Mouse (Mus musculus): ENCODE measurements around the gene Ets2.

Ets2 gene

DNA sequence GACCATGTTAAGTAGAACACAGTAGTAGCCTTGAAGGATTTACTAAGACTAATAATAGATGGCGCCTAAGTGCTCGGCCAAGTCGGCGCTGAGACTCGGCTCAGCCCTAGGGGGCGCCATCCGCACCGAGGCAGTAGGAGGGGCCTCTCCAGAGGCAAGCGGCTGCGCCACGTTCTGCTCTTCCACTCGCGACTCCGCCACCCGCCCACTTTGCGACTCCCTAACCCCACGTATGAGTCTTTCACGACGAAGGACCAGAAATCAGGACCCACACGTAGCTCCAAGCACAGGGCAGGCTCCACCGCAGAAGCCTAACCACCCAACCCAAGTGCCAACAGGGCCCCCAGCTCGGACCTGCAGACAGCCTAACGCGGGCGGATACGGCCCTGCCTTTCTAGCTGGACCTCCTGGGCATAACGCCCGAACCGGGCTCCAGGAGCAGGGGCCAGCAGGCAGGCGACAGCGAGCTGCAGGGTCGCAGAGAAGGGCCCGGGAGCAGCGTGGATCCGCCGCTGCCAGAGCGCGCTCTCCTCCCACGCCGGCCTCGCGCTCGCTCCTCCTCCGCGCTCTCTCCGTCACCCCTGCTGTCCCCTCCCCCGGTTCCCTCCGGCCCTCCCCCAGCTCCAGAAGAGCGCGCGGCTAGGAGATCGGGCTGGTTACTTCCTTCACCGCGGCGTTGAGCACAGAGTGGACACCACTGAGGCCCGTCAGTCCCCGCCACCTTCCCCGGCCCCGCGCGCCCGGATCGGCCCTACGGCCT lies at the start of gene Ets2:
Ets2 (plus strand) TSS at position 274 of the 760 bp plus-strand sequence.
- ATAC-seq (ENCODE audit: insufficient number of reproducible peaks, low FRiP score, low TSS enrichment) = peak; percentile 87

DNA sequence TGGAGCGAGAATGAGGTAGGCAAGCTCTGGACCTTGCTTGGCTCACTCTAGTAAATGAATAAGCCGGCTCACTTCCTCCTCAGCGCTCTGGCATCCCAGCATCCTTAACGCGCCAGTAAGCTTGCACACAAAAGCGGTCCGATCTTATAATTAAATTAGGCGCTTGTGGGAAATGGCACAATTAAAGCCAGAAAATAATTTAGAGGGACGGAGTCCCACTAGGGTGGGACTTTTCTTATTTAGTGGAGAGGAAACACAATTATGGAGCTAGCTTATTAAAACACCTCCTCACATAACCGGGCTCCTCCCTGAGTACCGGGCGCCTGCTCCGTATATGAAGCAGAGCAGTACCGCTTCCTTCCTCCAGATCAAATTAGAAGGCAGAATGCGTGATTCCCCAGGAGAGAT lies 47.7 kb upstream of the Ets2 start:
- ATAC-seq (ENCODE audit: insufficient number of reproducible peaks, low FRiP score, low TSS enrichment) = no peak; the same call in 1 of the 2 replicates

DNA sequence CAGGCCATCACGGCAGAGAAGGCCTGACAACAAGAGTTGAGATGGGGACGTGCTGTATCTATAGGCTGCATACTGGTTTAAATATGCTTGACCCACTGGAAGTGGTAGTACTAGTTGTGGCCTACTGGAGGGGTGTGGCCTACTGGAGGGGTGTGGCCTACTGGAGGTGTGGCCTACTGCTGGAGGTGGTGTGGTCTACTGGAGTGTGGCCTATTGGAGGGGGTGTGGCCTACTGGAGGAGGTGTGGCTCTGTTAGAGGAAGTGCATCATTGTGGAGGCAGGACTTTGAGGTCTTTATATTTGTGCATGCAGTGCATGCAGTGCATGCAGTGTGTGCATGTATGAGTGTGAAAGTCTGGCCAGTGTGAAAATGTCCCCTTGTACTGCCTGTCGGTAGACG lies 45.3 kb upstream of the Ets2 start:
- no peak for ATAC-seq (ENCODE audit: insufficient number of reproducible peaks, low FRiP score, low TSS enrichment)

DNA sequence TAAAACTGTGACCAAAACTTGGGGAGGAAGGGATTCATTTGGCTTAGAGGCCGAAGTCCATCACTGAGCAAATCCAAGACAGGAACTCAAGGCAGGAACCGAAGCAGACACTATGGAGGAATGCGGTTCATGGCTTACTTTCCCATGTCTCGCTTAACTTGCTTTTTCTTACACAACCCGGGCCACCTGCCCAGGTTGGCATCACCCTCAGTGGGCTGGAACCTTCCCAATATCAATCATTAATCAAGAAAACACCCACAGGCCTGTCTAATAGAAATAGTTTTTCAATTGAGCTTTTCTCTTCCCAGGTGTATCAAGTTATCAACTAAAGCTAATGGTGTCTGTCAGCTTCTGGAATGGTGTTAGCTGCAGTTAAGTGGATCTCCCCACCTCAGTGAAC lies 44.7 kb upstream of the Ets2 start:
- ATAC-seq (ENCODE audit: insufficient number of reproducible peaks, low FRiP score, low TSS enrichment) = no peak

DNA sequence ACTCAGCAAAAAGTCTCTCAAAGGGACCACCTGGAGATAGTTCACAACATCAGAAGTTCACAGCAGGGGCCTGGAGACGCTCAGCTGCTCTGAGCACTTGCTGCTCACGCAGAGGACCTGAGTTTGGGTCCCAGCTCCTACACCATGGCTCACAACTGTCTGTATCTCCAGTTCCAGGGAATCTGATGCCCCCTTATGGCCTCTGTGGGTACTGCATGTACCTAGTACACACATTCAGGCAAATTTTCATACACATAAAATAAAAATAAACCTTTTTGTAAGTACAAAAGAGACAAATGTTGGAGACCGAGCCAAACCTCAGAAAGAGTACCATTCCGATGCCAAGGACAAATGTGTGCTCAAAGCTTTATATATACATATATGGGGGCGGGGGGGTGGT lies 44.1 kb upstream of the Ets2 start:
- no peak for ATAC-seq (ENCODE audit: insufficient number of reproducible peaks, low FRiP score, low TSS enrichment)

DNA sequence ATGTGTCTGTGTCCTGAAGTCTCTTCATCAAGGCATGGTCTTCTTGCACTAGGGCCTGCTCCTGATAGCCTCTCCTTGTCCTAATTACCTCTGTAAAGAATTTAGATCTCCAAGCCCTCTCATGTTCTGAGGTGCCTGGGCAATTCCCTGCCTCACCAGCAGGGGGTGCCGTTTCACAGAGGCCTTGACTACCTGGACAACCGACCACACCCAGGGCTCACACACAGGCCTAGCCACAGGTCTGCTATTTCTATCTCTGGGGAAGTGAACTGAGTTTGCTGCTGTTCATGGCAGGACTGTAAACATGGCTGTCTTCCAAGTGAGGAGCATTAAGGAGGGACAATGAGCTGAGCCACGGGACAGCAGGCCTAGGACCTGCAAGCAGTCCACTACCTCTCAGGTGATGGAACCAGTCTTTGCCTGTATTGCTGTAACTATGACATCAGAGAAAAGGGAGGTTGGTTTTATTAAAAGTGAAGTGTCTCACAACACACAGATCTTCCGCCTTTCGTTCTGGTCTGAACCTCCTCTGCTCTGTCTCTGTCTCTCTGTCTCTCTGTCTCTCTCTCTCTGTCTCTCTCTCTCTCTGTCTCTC lies 42.9 kb upstream of the Ets2 start:
- no peak for ATAC-seq (ENCODE audit: insufficient number of reproducible peaks, low FRiP score, low TSS enrichment)

DNA sequence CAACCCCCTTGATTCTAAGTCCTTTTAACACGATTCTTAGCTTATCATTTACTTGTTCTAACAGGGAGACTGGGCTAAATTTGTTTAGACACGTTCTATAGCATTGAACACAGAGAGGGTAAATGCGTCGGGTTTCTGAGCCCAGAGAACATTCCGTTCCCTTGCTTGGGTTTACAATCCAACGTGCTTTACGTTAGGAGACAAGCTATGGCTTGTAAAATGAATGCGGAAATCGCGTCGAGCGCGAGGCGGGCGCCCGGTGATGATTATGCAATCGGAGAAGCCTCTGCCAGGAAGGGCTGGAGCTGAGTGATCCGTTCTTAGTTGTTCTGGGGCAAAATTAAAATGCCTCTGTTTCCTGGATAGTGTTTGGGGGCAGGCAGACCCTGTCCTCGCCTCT lies 42.4 kb upstream of the Ets2 start:
- no peak for ATAC-seq (ENCODE audit: insufficient number of reproducible peaks, low FRiP score, low TSS enrichment)

DNA sequence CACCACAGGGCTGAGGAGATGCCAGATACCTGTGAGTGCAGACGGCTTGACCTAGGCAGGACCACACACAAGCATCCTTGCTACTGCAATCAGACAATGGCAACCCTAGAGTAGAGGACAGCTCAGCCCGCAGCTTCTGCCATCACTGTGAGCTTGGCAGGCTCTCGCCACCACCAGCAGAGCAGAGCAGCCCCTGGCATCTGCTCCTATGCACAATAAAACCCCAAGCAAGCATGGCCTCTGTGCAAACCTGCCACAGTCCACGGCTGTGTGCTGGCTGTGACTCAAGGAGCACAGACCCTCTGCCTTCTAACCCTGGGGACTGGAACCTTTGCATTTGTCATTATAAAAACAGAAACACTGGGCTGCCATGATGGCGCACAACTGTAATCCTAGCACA lies 41.0 kb upstream of the Ets2 start:
- peak; percentile 74 for ATAC-seq (ENCODE audit: insufficient number of reproducible peaks, low FRiP score, low TSS enrichment)

DNA sequence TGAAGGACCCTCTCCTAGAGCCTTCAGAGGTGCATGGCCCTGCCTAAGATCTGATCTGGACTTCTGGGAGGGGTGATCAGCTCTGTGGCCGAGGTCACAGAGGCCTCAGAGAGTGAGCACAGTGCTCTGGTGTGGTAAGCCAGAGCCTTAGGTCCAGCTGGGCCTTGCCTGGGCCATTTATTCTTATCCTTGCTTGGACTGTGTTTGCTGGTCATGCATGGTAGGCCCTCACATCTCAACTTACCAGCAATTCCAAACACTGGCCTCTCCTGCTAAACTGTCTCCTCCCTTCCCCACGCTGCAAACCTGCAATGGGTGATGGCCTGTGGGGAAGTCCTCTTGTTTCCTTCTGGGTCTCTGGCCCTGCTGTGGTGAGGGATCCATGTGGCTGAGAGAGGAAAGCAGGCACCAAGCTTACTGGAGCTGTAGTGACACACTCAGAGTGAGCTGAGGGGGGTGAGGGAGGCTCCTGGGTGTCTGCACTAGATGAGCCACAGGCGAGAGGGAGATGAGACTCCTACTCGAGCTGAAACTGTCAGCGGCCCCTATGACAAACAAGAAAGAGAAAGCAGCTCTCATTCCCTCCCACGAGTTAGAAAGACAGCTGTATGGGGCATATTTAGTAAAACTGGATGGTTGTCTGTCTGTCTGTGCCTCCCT lies 36.3 kb upstream of the Ets2 start:
- ATAC-seq (ENCODE audit: insufficient number of reproducible peaks, low FRiP score, low TSS enrichment) = no peak

DNA sequence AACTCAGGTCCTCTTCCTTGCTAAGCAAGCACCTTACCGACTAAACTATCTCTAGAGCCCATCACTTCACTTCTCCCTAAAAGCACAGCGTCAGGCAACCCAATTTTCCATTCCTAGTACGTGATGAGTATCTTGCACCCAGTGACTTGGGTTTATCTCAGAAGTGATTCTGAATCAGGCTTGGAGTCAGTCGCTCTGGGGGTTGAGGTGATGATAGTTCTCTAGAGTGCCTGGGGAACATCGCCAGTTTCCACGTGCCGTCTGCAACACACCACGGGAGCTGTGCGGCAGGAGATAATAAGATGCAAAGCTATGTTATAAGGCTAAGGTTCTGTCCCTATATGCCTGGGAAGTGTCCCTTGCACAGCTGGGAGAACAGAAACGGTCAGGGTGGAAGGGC lies 35.6 kb upstream of the Ets2 start:
- ATAC-seq (ENCODE audit: insufficient number of reproducible peaks, low FRiP score, low TSS enrichment) = no peak

DNA sequence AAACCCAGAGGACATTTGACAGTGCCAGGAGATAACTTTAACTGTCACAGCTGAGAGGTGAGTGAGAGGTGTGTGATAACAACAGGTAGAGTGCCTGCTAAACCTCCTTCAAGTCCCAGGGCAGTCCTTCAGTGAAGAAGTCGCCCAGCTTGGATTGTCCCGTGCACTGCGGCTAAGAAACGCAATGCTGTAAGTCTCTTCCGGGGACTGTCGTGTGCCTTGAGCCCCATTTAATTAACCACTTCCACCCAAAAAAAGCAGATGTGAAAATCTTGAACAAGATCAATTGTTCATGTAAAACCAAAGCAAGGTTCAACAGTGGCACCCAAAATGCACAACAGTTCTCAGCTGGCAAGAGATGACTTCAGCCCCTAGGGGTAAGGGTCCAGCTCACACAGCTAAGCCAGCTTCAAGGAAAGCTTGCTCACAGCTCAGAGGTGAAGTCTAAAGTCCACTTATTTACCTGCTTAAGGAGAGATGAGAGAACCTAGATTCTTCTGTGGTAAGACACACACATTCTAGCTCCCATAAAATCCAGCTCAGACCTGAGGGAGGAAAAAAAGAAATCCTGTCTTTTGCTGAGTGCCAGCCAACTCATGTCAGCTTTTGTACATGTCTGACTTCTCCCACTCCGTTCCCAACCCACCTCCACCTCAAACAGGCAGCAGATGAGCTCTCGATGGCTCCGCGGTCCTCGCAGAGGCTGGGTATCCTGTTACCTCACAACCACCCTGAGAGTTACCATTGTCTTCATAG lies 34.3 kb upstream of the Ets2 start:
- ATAC-seq (ENCODE audit: insufficient number of reproducible peaks, low FRiP score, low TSS enrichment) = no peak

DNA sequence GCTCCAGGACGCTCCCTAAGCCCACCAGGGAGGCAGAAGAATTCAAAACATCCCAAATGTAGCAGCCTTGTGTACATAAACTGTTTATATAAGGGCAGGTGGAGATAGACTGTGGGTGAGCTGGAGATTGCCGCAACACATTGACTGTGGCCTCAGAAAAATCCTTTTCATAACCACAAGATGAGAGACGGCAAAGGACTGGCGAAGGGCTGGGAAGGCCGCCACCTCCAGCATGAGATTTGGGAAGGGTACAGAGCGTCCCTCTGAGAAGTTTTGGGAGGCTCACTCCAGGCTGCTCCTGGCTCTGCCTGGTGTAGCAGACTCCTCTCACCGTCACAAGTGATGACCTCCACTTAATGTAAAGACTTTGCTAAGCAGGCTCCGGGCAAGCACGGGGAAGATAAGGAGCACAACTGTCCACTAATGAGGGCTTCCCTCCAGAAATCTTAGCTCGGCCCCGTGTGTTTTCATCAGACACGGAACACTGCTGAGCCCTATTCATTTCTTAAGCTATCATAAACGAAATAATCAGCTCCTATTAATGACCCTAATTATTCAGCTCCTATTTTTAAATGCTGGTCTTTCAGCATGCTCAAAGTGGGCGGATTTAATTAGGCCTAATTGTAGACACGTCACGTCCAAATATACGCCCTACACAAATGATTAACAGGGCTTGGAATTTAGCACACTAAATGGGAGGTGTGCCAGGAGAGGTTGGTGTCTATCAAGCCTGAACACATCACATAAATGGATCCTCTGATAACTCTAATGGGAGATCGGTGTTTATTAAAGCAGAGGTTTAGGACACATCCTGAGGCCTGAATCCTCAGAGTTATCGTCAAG lies 33.5 kb upstream of the Ets2 start:
- ATAC-seq (ENCODE audit: insufficient number of reproducible peaks, low FRiP score, low TSS enrichment) = no peak

DNA sequence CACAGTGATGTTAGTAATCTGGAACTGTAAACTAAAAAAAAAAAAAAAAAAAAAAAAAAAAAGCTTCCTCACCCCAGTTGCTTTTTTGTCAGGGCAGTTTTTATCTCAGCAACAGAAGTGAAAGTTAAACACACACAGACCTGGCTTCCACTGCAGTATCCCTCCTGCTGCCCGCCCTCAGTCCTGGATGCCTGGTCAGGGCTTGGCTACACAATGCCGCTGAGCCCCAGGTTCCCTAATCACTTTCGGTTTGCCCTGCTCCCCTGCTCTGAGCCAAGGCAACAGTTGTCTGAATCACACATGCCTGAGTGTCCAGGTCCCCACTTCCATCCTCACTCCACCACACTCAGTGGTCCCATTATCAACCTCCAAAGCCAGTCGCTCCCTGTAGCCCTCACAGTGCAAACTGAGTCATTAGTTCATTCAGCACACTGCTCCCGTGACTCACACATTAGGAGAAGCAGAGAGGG lies 27.4 kb upstream of the Ets2 start:
- ATAC-seq (ENCODE audit: insufficient number of reproducible peaks, low FRiP score, low TSS enrichment) = no peak

DNA sequence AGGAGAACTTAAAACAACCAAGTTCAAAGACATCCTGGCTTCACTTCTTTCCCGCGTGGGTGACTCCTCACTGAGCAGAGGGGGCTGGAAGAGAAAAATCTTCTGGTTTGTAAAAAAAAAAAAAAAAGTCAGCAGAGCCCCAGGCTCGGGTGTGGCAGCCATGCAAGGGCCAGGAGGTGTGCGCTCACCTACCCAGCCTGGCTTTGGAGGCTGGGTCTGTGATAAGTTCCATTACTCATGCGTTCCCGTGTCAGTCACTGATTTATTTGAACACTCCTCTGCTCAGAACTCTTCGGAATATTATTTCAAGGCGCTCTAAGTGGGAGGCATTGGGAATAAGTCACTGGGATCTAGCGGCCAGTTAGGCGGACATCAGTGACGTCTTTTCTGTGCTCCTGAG lies 26.7 kb upstream of the Ets2 start:
- no peak for ATAC-seq (ENCODE audit: insufficient number of reproducible peaks, low FRiP score, low TSS enrichment)

DNA sequence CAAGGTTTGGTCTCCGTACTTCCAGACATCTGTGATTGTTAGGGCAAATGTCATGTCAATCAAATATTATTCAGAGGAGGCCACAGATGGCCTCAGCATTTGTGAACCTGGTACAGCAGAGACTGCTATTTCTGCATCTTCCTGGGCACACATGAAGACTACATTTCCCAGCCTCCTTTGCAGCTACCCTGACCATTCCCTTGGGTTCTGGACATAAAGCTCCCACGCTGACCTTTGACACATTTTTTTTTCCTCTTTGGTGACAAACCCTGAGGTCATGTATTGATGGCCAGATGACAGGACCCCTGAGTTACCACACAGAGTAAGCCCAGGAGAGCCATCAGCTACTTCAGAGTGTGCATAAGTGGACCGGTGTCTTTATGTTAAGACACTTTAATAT lies 25.2 kb upstream of the Ets2 start:
- no peak for ATAC-seq (ENCODE audit: insufficient number of reproducible peaks, low FRiP score, low TSS enrichment)

DNA sequence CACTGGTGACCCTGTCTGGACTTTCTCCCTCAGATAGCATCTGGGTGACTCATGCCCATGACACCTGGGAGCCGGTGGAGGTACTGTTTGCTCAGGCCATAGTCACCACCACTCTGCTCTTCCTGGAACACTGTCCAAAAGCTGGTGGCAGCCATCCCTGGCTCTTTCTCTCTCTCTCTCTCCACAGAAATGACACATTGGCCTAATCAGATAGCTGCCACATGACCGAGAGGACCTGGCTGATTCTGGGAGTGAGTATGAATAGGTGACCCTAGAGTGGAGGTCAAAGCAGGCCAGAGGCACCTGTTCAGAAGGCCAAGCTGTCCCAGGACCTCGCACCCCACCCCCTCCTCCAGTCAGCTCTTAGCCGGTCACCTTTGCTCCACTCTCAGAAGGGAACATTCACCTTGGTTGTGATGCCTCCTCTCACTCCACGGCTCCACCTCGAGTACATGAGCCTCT lies 19.4 kb upstream of the Ets2 start:
- no peak for ATAC-seq (ENCODE audit: insufficient number of reproducible peaks, low FRiP score, low TSS enrichment)

DNA sequence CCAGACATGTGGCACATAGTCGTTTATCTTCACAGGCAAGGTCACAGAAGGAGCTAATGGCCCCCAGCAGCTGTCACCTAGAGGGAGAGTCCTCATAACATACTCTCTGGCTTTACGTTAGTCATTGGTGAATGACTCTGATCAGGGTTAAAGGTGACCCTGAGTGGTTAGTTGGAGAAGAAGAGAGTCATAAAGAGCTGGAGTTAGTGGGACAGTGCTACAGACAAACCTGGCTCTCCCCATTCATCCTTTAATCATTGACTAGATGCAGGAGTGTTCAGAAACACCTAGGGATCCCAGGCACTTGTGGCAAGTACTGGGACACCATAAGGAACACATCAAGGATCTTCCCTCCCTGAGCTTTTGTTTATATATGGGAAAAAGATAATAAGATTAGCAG lies 16.1 kb upstream of the Ets2 start:
- ATAC-seq (ENCODE audit: insufficient number of reproducible peaks, low FRiP score, low TSS enrichment) = no peak

DNA sequence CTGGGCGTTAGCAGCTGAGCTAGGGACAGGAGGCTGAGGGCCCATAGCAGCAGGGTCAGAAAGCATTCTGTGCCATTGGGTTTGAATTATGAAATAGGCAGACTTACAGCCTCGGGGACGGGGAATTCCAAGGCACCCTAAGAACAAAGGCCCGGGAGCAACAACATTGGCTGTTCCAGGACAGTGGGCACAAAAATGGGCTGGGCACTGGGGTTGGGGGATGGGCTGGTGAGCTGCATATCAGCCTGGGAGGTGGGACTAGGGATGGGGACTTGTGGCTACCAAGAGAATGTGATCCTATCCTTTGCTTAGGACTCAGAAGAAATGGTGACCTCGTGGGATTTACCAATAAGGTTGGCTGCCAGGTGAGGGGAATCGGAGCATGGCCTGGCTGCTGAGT lies 15.6 kb upstream of the Ets2 start:
- no peak for ATAC-seq (ENCODE audit: insufficient number of reproducible peaks, low FRiP score, low TSS enrichment)

DNA sequence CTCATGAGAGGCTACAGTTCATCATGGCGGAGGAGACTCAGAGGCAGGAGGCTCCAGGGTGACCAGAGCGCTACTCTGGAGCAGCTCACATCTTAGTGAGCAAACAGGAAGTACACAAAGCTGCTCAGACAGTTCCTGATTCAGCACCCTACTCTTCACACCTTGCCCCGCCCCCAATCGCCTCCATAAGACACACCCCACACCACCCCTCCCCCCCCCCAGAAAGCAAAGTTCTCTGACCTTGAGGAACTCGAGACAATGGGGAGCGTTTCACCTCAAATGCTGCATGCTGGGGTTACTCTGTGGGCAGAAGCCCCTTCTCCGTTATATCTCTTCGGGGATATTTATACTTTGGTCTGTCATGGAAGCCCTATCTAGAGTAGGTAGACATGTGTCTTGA lies 15.0 kb upstream of the Ets2 start:
- ATAC-seq (ENCODE audit: insufficient number of reproducible peaks, low FRiP score, low TSS enrichment) = no peak

DNA sequence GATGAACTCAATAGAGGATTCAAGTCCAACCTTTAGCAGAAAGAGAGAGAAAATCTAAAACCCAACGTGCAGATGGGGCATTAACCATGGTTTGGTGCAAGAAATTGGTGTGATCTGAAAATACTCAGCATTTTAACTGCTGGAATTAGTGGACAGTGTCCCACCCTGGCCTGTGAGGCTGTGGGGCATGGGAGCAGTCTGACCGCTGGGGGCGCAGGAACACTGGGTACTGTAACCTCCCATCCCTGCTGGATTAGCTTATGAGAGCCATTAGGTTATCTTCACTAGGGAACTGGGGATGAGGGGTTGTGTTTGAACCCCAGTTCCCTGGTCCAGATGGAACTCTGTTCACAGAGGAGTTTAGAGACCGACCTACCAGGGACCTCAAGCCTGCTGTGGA lies 13.9 kb upstream of the Ets2 start:
- ATAC-seq (ENCODE audit: insufficient number of reproducible peaks, low FRiP score, low TSS enrichment) = no peak
